Mouse (Mus musculus) right cerebral cortex, postnatal 14 days (tissue): ENCODE results near the gene Gjb4.

Source experiments
- DNase-seq: peaks from one replicate; pipeline ENCODE4 v3.0.0; 2022

Gene Gjb4

GRCm38 (mm10) chr4:127303796-127304195, 50.1 kb downstream of the Gjb4 start:
- no peak for DNase-seq
